Mouse (Mus musculus) lung, embryonic 16.5 days (tissue): ENCODE data around the gene Pik3c2g. TPM values are rescaled to one million over a fixed set of nuclear protein-coding genes. Genes with fewer than 3 reads are reported as not detected.

Source experiments
- ATAC-seq: fragments of 200-750 bp; cut with Nextera tagmentation; 2 replicates; pipeline ENCODE4 v1.8.0; 2017; ENCODE audit warnings: low read depth, mild to moderate bottlenecking, moderate library complexity
- H3K27ac ChIP-seq: fragments of 300-500 bp; sonication (generic); 2 replicates; pipeline ENCODE4 v1.5.1; 2014; ENCODE audit warnings: mild to moderate bottlenecking, control low read depth, low read length
- H3K27me3 ChIP-seq: fragments of 300-500 bp; sonication (generic); 2 replicates; pipeline ENCODE4 v1.6.1; 2014; ENCODE audit warnings: low read depth, low read length, mixed read lengths; ENCODE audit not compliant: control insufficient read depth, insufficient read depth
- H3K36me3 ChIP-seq: fragments of 300-500 bp; sonication (generic); 2 replicates; pipeline ENCODE4 v1.6.1; 2014; ENCODE audit warnings: low read length; ENCODE audit not compliant: control insufficient read depth, insufficient read depth
- H3K4me1 ChIP-seq: fragments of 300-500 bp; sonication (generic); replicated peaks from 2 replicates; pipeline ENCODE4 v1.6.1; 2014; ENCODE audit warnings: low read length, mixed read lengths; ENCODE audit not compliant: control insufficient read depth, insufficient read depth
- H3K4me2 ChIP-seq: fragments of 300-500 bp; sonication (generic); 2 replicates; pipeline ENCODE4 v1.6.1; 2014; ENCODE audit warnings: low read depth, low read length, control low read depth
- H3K4me3 ChIP-seq: fragments of 300-500 bp; sonication (generic); 2 replicates; pipeline ENCODE4 v1.5.1; 2014; ENCODE audit warnings: mild to moderate bottlenecking, low read length, control low read depth
- H3K9ac ChIP-seq: fragments of 300-500 bp; sonication (generic); 2 replicates; pipeline ENCODE4 v1.6.1; 2014; ENCODE audit warnings: low read length, control low read depth
- H3K9me3 ChIP-seq: fragments of 300-500 bp; sonication (generic); 2 replicates; pipeline ENCODE4 v1.6.1; 2016; ENCODE audit warnings: low read length; ENCODE audit not compliant: control insufficient read depth
- WGBS: fragments of 180-500 bp; shearing (Covaris S2); extraction: QIAGEN DNeasy Blood & Tissue Kit; methylation state at CpG from one replicate; pipeline ENCODE4 v1.1.7; 2014; 5-methylcytosine and 5-hydroxymethylcytosine counted together
- polyA plus RNA-seq: library from polyadenylated mRNA; unstranded; fragments of >200 nt; fragmentation: Nextera tagmentation; extraction: Ambion mirVana; gene quantifications from 2 replicates; pipeline ENCODE4 v1.2.1, GENCODE M21; 2015

Pik3c2g gene
- polyA plus RNA-seq, 1 experiment from 2014 or later, result 2.7 TPM

DNA sequence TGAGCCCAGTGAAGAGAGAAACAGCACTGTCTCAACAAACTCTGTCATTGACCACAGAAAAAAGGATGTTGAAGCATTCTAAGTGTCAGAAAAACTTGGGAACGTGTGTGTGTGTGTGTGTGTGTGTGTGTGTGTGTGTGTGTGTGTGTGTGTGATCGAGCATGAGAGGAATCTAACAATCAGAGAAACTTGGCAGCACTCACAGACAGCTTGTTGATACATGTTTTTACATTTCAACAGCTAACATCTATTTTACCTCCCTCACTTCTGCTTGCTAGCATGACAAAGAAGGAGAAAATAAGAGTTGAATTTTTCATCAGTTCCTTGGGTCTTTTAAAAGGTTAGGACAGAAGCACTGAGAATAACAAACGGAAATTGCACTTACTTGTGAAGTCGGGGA, 202.5 kb downstream of the Pik3c2g start:
- H3K4me2 ChIP-seq, result no peak overlapping the region
- no peaks in the 10 kb centered on the region for H3K4me1 ChIP-seq
- peak; percentile 17; the same call in 1 of the 2 replicates for ATAC-seq
- no peaks in the 10 kb centered on the region for H3K27me3 ChIP-seq
- H3K9me3 ChIP-seq, result no peaks in the 10 kb centered on the region
- H3K9ac ChIP-seq, result no peak overlapping the region
- no peak overlapping the region for H3K27ac ChIP-seq
- H3K36me3 ChIP-seq, result no peaks in the 10 kb centered on the region
- WGBS, result 29% methylated on average over 4 of the region's 4 CpGs
- H3K4me3 ChIP-seq, result no peak overlapping the region

GRCm38 (mm10) chr6:139799541-139800226, 212.7 kb downstream of the Pik3c2g start:
- Histone ChIP-seq H3K27ac (no peak overlapping the region), H3K27me3 (no peaks in the 10 kb centered on the region), H3K4me3 (no peak overlapping the region), H3K4me2 (no peak overlapping the region), H3K4me1 (no peaks in the 10 kb centered on the region), H3K9ac (no peak overlapping the region), H3K36me3 (no peaks in the 10 kb centered on the region), H3K9me3 (no peaks in the 10 kb centered on the region)
- 68% methylated on average over 8 of the region's 8 CpGs for WGBS
- ATAC-seq, result no peak

GRCm38 (mm10) chr6:139821916-139822315, 234.9 kb downstream of the Pik3c2g start:
- H3K4me1 ChIP-seq, result no peaks in the 10 kb centered on the region
- no peaks in the 10 kb centered on the region for H3K36me3 ChIP-seq
- no peak overlapping the region for H3K4me2 ChIP-seq
- no peaks in the 10 kb centered on the region for H3K9me3 ChIP-seq
- no peak overlapping the region for H3K4me3 ChIP-seq
- no peak overlapping the region for H3K9ac ChIP-seq
- no peak; the same call in 1 of the 2 replicates for ATAC-seq
- 54% methylated on average over 8 of the region's 8 CpGs for WGBS
- no peaks in the 10 kb centered on the region for H3K27me3 ChIP-seq
- H3K27ac ChIP-seq, result no peak overlapping the region

DNA sequence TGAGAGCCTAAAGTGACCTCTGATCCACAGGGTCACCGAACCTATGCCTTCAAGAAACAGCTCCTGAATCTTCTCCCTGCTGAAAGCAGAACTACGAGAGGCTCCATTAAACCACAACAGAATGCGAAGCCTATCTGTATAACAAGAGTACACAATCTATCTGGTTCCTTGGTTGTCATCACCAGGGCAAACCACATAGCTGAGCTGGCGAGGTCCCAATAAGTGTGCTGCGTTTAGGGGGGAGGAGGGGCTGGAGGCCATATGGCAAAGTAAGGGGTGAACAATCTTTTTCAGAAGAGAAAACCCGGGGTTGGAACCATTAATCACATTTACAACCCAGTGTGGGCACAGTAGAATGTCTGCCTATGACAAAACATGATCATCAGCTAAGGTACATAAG, 251.2 kb downstream of the Pik3c2g start:
- Histone ChIP-seq H3K27ac (no peak overlapping the region), H3K9me3 (no peaks in the 10 kb centered on the region), H3K4me3 (no peak overlapping the region), H3K4me2 (no peak overlapping the region), H3K4me1 (peaks cover 2% of the 10 kb centered on the region; the same call in 1 of the 2 replicates), H3K9ac (no peak overlapping the region), H3K27me3 (no peaks in the 10 kb centered on the region), H3K36me3 (no peaks in the 10 kb centered on the region)
- WGBS, result 56% methylated on average over 6 of the region's 6 CpGs
- no peak for ATAC-seq

GRCm38 (mm10) chr6:139838713-139839112, 251.7 kb downstream of the Pik3c2g start:
- H3K27me3 ChIP-seq, result no peaks in the 10 kb centered on the region
- no peak overlapping the region for H3K27ac ChIP-seq
- no peak overlapping the region for H3K4me2 ChIP-seq
- WGBS, result 79% methylated on average over 3 of the region's 3 CpGs
- peaks cover 2% of the 10 kb centered on the region; the same call in 1 of the 2 replicates for H3K4me1 ChIP-seq
- H3K9ac ChIP-seq, result no peak overlapping the region
- H3K36me3 ChIP-seq, result no peaks in the 10 kb centered on the region
- no peak overlapping the region for H3K4me3 ChIP-seq
- H3K9me3 ChIP-seq, result no peaks in the 10 kb centered on the region
- ATAC-seq, result no peak

- Histone ChIP-seq H3K27ac (peak overlapping the region; percentile 34), H3K9ac (no peak overlapping the region), H3K4me3 (no peak overlapping the region), H3K4me1 (peaks cover 2% of the 10 kb centered on the region; the same call in 1 of the 2 replicates), H3K27me3 (no peaks in the 10 kb centered on the region), H3K9me3 (no peaks in the 10 kb centered on the region), H3K36me3 (no peaks in the 10 kb centered on the region), H3K4me2 (0 out of 2 replicates have a peak overlapping the region, but pooled peaks have one; percentile 22)
- WGBS, result 41% methylated on average over 7 of the region's 7 CpGs
- peak; percentile 72 for ATAC-seq
Observed at GRCm38 (mm10) chr6:139839907-139840306, 252.9 kb downstream of the Pik3c2g start.

DNA sequence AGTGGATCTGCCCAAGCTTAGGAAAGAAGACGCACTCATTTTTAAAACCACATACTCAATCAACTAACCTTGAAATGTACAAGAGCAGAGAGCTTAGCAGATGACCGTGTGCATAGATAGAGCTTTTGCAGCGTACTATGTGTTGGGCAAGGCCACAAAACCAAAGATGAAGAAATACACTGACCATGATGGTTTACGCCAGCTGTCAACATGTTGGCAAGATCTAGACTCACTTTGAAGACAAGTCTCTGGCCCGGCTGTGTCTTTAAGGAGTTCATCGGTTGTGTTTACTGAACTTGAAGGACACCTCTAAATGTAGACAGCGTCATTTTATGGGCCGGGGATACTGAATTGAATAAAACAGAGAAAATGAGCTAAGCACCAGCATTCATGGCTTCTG, 254.3 kb downstream of the Pik3c2g start:
- WGBS, result 54% methylated on average over 8 of the region's 8 CpGs
- Histone ChIP-seq H3K36me3 (no peaks in the 10 kb centered on the region), H3K4me3 (no peak overlapping the region), H3K9me3 (no peaks in the 10 kb centered on the region), H3K27ac (no peak overlapping the region; the same call in 1 of the 2 replicates), H3K27me3 (no peaks in the 10 kb centered on the region), H3K4me1 (peaks cover 2% of the 10 kb centered on the region; the same call in 1 of the 2 replicates), H3K9ac (no peak overlapping the region), H3K4me2 (no peak overlapping the region)
- ATAC-seq, result peak; percentile 82

- H3K4me2 ChIP-seq, result no peak overlapping the region
- H3K9ac ChIP-seq, result no peak overlapping the region
- H3K4me3 ChIP-seq, result no peak overlapping the region
- no peaks in the 10 kb centered on the region for H3K36me3 ChIP-seq
- no peaks in the 10 kb centered on the region for H3K27me3 ChIP-seq
- peaks cover 2% of the 10 kb centered on the region; the same call in 1 of the 2 replicates for H3K4me1 ChIP-seq
- H3K27ac ChIP-seq, result no peak overlapping the region
- no peak for ATAC-seq
- WGBS, result 100% methylated on average over 1 of the region's 1 CpGs
- H3K9me3 ChIP-seq, result no peaks in the 10 kb centered on the region
Observed at GRCm38 (mm10) chr6:139842626-139843025, 255.6 kb downstream of the Pik3c2g start.

- no peak overlapping the region for H3K27ac ChIP-seq
- H3K4me2 ChIP-seq, result no peak overlapping the region
- peaks cover 2% of the 10 kb centered on the region; the same call in 1 of the 2 replicates for H3K4me1 ChIP-seq
- H3K36me3 ChIP-seq, result no peaks in the 10 kb centered on the region
- WGBS, result 63% methylated on average over 4 of the region's 4 CpGs
- no peak for ATAC-seq
- no peaks in the 10 kb centered on the region for H3K9me3 ChIP-seq
- no peak overlapping the region for H3K9ac ChIP-seq
- H3K4me3 ChIP-seq, result no peak overlapping the region
- H3K27me3 ChIP-seq, result no peaks in the 10 kb centered on the region
Observed at GRCm38 (mm10) chr6:139843531-139843930, 256.5 kb downstream of the Pik3c2g start.
